Mouse (Mus musculus): ENCODE measurements around the gene Mapk9. TPM values are rescaled to one million over a fixed set of nuclear protein-coding genes. Genes with fewer than 3 reads are reported as not detected.

Mapk9 gene
- polyA plus RNA-seq (2012; rRNA removed): 74.7 and 76.1 TPM in 2 replicates

GRCm38 (mm10) chr11:49846401-49847070, at the start of gene Mapk9:
Gene Mapk9 (plus strand): TSS chr11:49846751.

GRCm38 (mm10) chr11:49901659-49902458, 55.3 kb downstream of the Mapk9 start, which contains the start of gene Rasgef1c:
Gene Rasgef1c (plus strand): TSS chr11:49901835.

Other genes starting within 250 kb of the Mapk9 start
- gene Flt4, start 237.5 kb upstream of the Mapk9 start, polyA plus RNA-seq (2012; rRNA removed): 2.2 and 3.3 TPM in 2 replicates
- 0.14 and 0.19 TPM in 2 replicates for gene Scgb3a1, start 183.1 kb upstream of the Mapk9 start, polyA plus RNA-seq (2012; rRNA removed)
- gene Cnot6, start 134.0 kb upstream of the Mapk9 start, polyA plus RNA-seq (2012; rRNA removed): 67.6 and 79.4 TPM in 2 replicates
- 6.5 and 11.2 TPM in 2 replicates for gene Gfpt2, start 52.6 kb upstream of the Mapk9 start, polyA plus RNA-seq (2012; rRNA removed)
- 8.9 and 10.1 TPM in 2 replicates for gene Rasgef1c, start 55.1 kb downstream of the Mapk9 start, polyA plus RNA-seq (2012; rRNA removed)
- 46.8 and 52.5 TPM in 2 replicates for gene Rnf130, start 178.6 kb downstream of the Mapk9 start, polyA plus RNA-seq (2012; rRNA removed)